Mouse (Mus musculus) small intestine, adult 2 months (tissue): Measurements from ENCODE around the gene Sult6b2.

Experiments used
- CTCF ChIP-seq: fragments of 200-500 bp; IDR thresholded peaks from 2 replicates; pipeline ENCODE4 v1.5.1; 2012; ENCODE audit warnings: low read depth, mild to moderate bottlenecking, control low read depth, inconsistent platforms, low read length, moderate library complexity, mixed read lengths; ENCODE audit not compliant: insufficient replicate concordance, insufficient read length; ENCODE audit errors: extremely low read depth
- POLR2A ChIP-seq: fragments of 200-500 bp; IDR thresholded peaks from 2 replicates; pipeline ENCODE4 v1.6.1; 2012; ENCODE audit warnings: low read depth, mild to moderate bottlenecking, control low read depth, inconsistent platforms, low read length, moderate library complexity

GRCm38 (mm10) chr6:142780574-142781033 lies 23.7 kb downstream of the Sult6b2 start:
- no peak for TF ChIP-seq CTCF
- no peak for TF ChIP-seq POLR2A
